ENCODE assay signal across 25 mouse cellular contexts in genomic region chr8:77056853-77057252, GRCm38 (mm10).
"Had no signal": no experiment of that assay in that cellular context is flagged by ENCODE, and none has a peak within 500 bp of the region (broad histone marks: within the 10 kb centered on the region; RNA-seq: fewer than 3 reads in every experiment).

No protein-coding gene starts in this region.

- H3K4me2 ChIP-seq: heart, embryonic 12.5 days; hindbrain, embryonic 12.5 days; hindbrain, embryonic 14.5 days; intestine, embryonic 15.5 days; limb, embryonic 13.5 days; limb, embryonic 15.5 days; liver, embryonic 12.5 days had no signal

- DNase-seq: gastrocnemius, postnatal 14 days; gastrocnemius, postnatal 36 days; heart, adult 18-20 months; heart, postnatal 10 days; heart, postnatal 4 days; kidney, adult 18-20 months; kidney, adult 8-10 months; kidney, postnatal 10 days; kidney, postnatal 25 days; kidney, postnatal 4 days; layer of hippocampus, adult 9-11 months; layer of hippocampus, postnatal 36 days; left cerebral cortex, postnatal 4 days had no signal

- H3K36me3 ChIP-seq: heart, embryonic 10.5 days; heart, embryonic 12.5 days; hindbrain, embryonic 10.5 days; hindbrain, embryonic 12.5 days; intestine, embryonic 15.5 days; limb, embryonic 13.5 days; limb, embryonic 15.5 days; liver, embryonic 12.5 days had no signal

- H3K9me3 ChIP-seq: heart, embryonic 10.5 days; heart, embryonic 12.5 days; hindbrain, embryonic 10.5 days; hindbrain, embryonic 12.5 days; intestine, embryonic 15.5 days; limb, embryonic 13.5 days; limb, embryonic 15.5 days; liver, embryonic 12.5 days had no signal

- H3K4me1 ChIP-seq: heart, embryonic 10.5 days; heart, embryonic 12.5 days; hindbrain, embryonic 10.5 days; hindbrain, embryonic 12.5 days; intestine, embryonic 15.5 days; limb, embryonic 13.5 days; limb, embryonic 15.5 days; liver, embryonic 12.5 days had no signal

- H3K27me3 ChIP-seq: heart, embryonic 12.5 days; hindbrain, embryonic 12.5 days; intestine, embryonic 15.5 days; limb, embryonic 13.5 days; limb, embryonic 15.5 days; liver, embryonic 12.5 days had no signal

- H3K27ac ChIP-seq: heart, embryonic 10.5 days; hindbrain, embryonic 10.5 days; hindbrain, embryonic 12.5 days; hindbrain, embryonic 14.5 days; intestine, embryonic 15.5 days; limb, embryonic 13.5 days; limb, embryonic 15.5 days; liver, embryonic 12.5 days; liver, embryonic 14.5 days had no signal

- H3K4me3 ChIP-seq: heart, embryonic 10.5 days; heart, embryonic 12.5 days; hindbrain, embryonic 10.5 days; hindbrain, embryonic 12.5 days; intestine, embryonic 15.5 days; limb, embryonic 13.5 days; limb, embryonic 15.5 days; liver, embryonic 12.5 days had no signal

- ATAC-seq: hindbrain, embryonic 16.5 days; intestine, embryonic 15.5 days; intestine, postnatal 0 days; liver, embryonic 12.5 days had no signal

- H3K9ac ChIP-seq: heart, embryonic 12.5 days; hindbrain, embryonic 12.5 days; hindbrain, embryonic 14.5 days; intestine, embryonic 15.5 days; limb, embryonic 13.5 days; limb, embryonic 15.5 days; liver, embryonic 12.5 days; liver, embryonic 14.5 days had no signal
